Mouse (Mus musculus): ENCODE data around the gene Vmn1r155. TPM values are rescaled to one million over a fixed set of nuclear protein-coding genes. Genes with fewer than 3 reads are reported as not detected.
"Not testable (repeated sequence)": the region's sequence is repeated elsewhere in the genome, so short reads cannot be mapped to it uniquely, and the experiment has no call there.

Gene Vmn1r155
- polyA plus RNA-seq (2015; fragmentation: Nextera tagmentation; extraction: Ambion mirVana) = not detected in 2 replicates

GRCm38 (mm10) chr7:22657718-22658117, at the start of gene Vmn1r155:
Gene Vmn1r155, plus strand, starts transcription at chr7:22658018.
- WGBS = no CpG with 5 or more reads among the region's 3 CpGs
- H3K27me3 ChIP-seq (replicated peaks); ATAC-seq (ENCODE audit: extremely low read depth, insufficient number of reproducible peaks, low FRiP score, low TSS enrichment); H3K9ac ChIP-seq; H3K4me2 ChIP-seq; H3K36me3 ChIP-seq; H3K27ac ChIP-seq (replicated peaks); H3K4me3 ChIP-seq; H3K9me3 ChIP-seq; H3K4me1 ChIP-seq: not testable (repeated sequence)

GRCm38 (mm10) chr7:22692217-22692616, 34.4 kb downstream of the Vmn1r155 start, which contains the start of gene Gm8693:
Gene Gm8693, minus strand, starts transcription at chr7:22692317.
- not testable (repeated sequence) for H3K9ac ChIP-seq; H3K36me3 ChIP-seq; H3K4me2 ChIP-seq; ATAC-seq (ENCODE audit: extremely low read depth, insufficient number of reproducible peaks, low FRiP score, low TSS enrichment); H3K27ac ChIP-seq (replicated peaks); H3K4me3 ChIP-seq; H3K4me1 ChIP-seq; H3K27me3 ChIP-seq (replicated peaks); H3K9me3 ChIP-seq
- no CpG with 5 or more reads among the region's 2 CpGs for WGBS

Other genes starting within 250 kb of the Vmn1r155 start
- gene Vmn1r148, start 244.4 kb upstream of the Vmn1r155 start, polyA plus RNA-seq (2015; fragmentation: Nextera tagmentation; extraction: Ambion mirVana) = not detected in 2 replicates
- not detected in 2 replicates for gene Vmn1r149, start 219.8 kb upstream of the Vmn1r155 start, polyA plus RNA-seq (2015; fragmentation: Nextera tagmentation; extraction: Ambion mirVana)
- not detected in 2 replicates for gene Gm10665, start 193.9 kb upstream of the Vmn1r155 start, polyA plus RNA-seq (2015; fragmentation: Nextera tagmentation; extraction: Ambion mirVana)
- gene Vmn1r151, start 158.3 kb upstream of the Vmn1r155 start, polyA plus RNA-seq (2015; fragmentation: Nextera tagmentation; extraction: Ambion mirVana) = not detected in 2 replicates
- gene Vmn1r152, start 135.1 kb upstream of the Vmn1r155 start, polyA plus RNA-seq (2015; fragmentation: Nextera tagmentation; extraction: Ambion mirVana) = not detected in 2 replicates
- gene Gm8677, start 123.1 kb upstream of the Vmn1r155 start, polyA plus RNA-seq (2015; fragmentation: Nextera tagmentation; extraction: Ambion mirVana) = not detected in 2 replicates
- gene Gm4201, start 92.7 kb upstream of the Vmn1r155 start, polyA plus RNA-seq (2015; fragmentation: Nextera tagmentation; extraction: Ambion mirVana) = not detected in 2 replicates
- gene Gm4565, start 69.9 kb upstream of the Vmn1r155 start, polyA plus RNA-seq (2015; fragmentation: Nextera tagmentation; extraction: Ambion mirVana) = not detected in 2 replicates
- gene Gm8693, start 34.3 kb downstream of the Vmn1r155 start, polyA plus RNA-seq (2015; fragmentation: Nextera tagmentation; extraction: Ambion mirVana) = not detected in 2 replicates
- not detected in 2 replicates for gene Gm4567, start 61.7 kb downstream of the Vmn1r155 start, polyA plus RNA-seq (2015; fragmentation: Nextera tagmentation; extraction: Ambion mirVana)
- not detected in 2 replicates for gene Vmn1r157, start 103.7 kb downstream of the Vmn1r155 start, polyA plus RNA-seq (2015; fragmentation: Nextera tagmentation; extraction: Ambion mirVana)
- not detected in 2 replicates for gene Vmn1r158, start 132.8 kb downstream of the Vmn1r155 start, polyA plus RNA-seq (2015; fragmentation: Nextera tagmentation; extraction: Ambion mirVana)
- gene Vmn1r159, start 185.6 kb downstream of the Vmn1r155 start, polyA plus RNA-seq (2015; fragmentation: Nextera tagmentation; extraction: Ambion mirVana) = not detected in 2 replicates
- gene Vmn1r160, start 213.2 kb downstream of the Vmn1r155 start, polyA plus RNA-seq (2015; fragmentation: Nextera tagmentation; extraction: Ambion mirVana) = not detected in 2 replicates